Comparison of ENCODE assay signal across 10 mouse cellular contexts in the genomic region with DNA sequence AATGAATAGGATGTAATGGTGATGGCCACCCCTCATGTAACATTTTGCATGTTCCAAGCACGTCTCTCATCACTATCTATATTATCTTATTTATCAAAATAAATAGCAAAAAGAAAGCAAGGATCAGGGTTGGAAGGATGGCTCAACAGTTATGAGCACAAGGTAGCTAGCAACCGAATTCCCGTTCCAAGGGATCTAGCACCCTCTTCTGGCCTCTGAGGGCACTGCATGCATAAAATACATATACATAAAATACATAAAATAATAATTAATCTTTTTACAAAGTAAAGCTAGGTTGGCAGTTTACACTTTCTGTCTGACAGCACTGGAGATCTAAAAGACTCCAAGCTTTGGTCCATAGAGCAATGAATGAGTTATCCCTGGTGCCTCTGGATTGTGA. TPM values are rescaled to one million over a fixed set of nuclear protein-coding genes. Genes with fewer than 3 reads are reported as not detected.
A peak's percentile ranks its signal among the peaks of the same experiment; 100 is the strongest.
DNase-seq lines count a peak whose midpoint lies in the region; ATAC-seq and TF ChIP-seq lines count a peak whose summit lies in the region.
"Had no signal": no experiment of that assay in that cellular context is flagged by ENCODE, and none has a peak within 500 bp of the region (broad histone marks: within the 10 kb centered on the region; RNA-seq: fewer than 3 reads in every experiment).

No protein-coding gene starts in this region.

- no peak for TF ChIP-seq POLR2A in cerebellum, adult 2 months (IDR thresholded peaks at IDR 0.05; ENCODE audit: borderline replicate concordance, insufficient read depth, low read length)

- no peak overlapping the region for H3K4me2 ChIP-seq in limb, embryonic 11.5 days (ENCODE audit: low read depth, severe bottlenecking)
- H3K4me2 ChIP-seq: midbrain, embryonic 12.5 days had no signal

- ATAC-seq in limb, embryonic 11.5 days (ENCODE audit: insufficient number of reproducible peaks, low FRiP score, low TSS enrichment, low read depth): no peak

- H3K27me3 ChIP-seq in cerebellum, adult 2 months (ENCODE audit: control insufficient read depth, insufficient read depth, low read length): no peaks in the 10 kb centered on the region
- H3K27me3 ChIP-seq in limb, embryonic 11.5 days (ENCODE audit: control insufficient read depth, insufficient read depth, low read length): no peaks in the 10 kb centered on the region
- H3K27me3 ChIP-seq: midbrain, embryonic 12.5 days had no signal

- DNase-seq in cerebellum, adult 2 months: no peak
- DNase-seq in cerebellum, adult 11-12 months: no peak
- peak; percentile 28 to 46 for DNase-seq in left cerebral cortex, postnatal 14 days (ENCODE audit: low spot score in 2 of 2)
- no peak for DNase-seq in left cerebral cortex, adult 18-20 months (ENCODE audit: low spot score in 2 of 2)
- peak; percentile 12 for DNase-seq in brain, adult 2 months (ENCODE audit: low read depth, low spot score)
- peak; percentile 64 for DNase-seq in limb, embryonic 11.5 days (ENCODE audit: low spot score)
- DNase-seq in spleen, postnatal 10 days (ENCODE audit: low spot score in 2 of 2): peak; percentile 48 to 78
- DNase-seq in cerebellum, adult 11 months: no peak

- TF ChIP-seq CTCF in cerebellum, adult 2 months (IDR thresholded peaks at IDR 0.05; ENCODE audit: borderline replicate concordance, insufficient read depth, low read depth, low read length): peak; percentile 39; the same call in 1 of the 2 replicates

- no peaks in the 10 kb centered on the region for H3K36me3 ChIP-seq in limb, embryonic 11.5 days (ENCODE audit: control insufficient read depth, insufficient read depth, low read length)
- H3K36me3 ChIP-seq: midbrain, embryonic 12.5 days had no signal

- no peak overlapping the region for H3K4me3 ChIP-seq in cerebellum, adult 2 months (replicated peaks; ENCODE audit: insufficient read depth, low read depth, low read length)
- H3K4me3 ChIP-seq in limb, embryonic 11.5 days (ENCODE audit: low read depth, low read length): no peak overlapping the region
- H3K4me3 ChIP-seq: midbrain, embryonic 12.5 days had no signal

- no peak overlapping the region for H3K9ac ChIP-seq in limb, embryonic 11.5 days (ENCODE audit: low read length)
- H3K9ac ChIP-seq: midbrain, embryonic 12.5 days had no signal

- H3K9me3 ChIP-seq in limb, embryonic 11.5 days (ENCODE audit: control insufficient read depth, low read length): no peaks in the 10 kb centered on the region
- H3K9me3 ChIP-seq: midbrain, embryonic 12.5 days had no signal

- intact Hi-C loops in left cerebral cortex, postnatal 14 days (cut with DNase I): no loop called here

- no peaks in the 10 kb centered on the region for H3K4me1 ChIP-seq in cerebellum, adult 2 months (ENCODE audit: control insufficient read depth, insufficient read depth, low read length)
- no peaks in the 10 kb centered on the region for H3K4me1 ChIP-seq in limb, embryonic 11.5 days (ENCODE audit: control insufficient read depth, insufficient read depth, low read length)
- H3K4me1 ChIP-seq: midbrain, embryonic 12.5 days had no signal

- no peak overlapping the region for H3K27ac ChIP-seq in cerebellum, adult 2 months (ENCODE audit: insufficient read depth, low read length)
- no peak overlapping the region for H3K27ac ChIP-seq in limb, embryonic 11.5 days (replicated peaks; ENCODE audit: low read depth, low read length)
- H3K27ac ChIP-seq: midbrain, embryonic 12.5 days had no signal

- 16% methylated on average over 3 of the region's 3 CpGs for WGBS in cerebellum, adult 2 months
- 17% methylated on average over 3 of the region's 3 CpGs for WGBS in limb, embryonic 11.5 days

RNA-seq across cellular contexts. Expression of gene 4930568D16Rik, which starts 5.5 kb away (rescaled TPM):
- polyA plus RNA-seq in cerebellum, adult 2 months (2012; rRNA removed): not detected in 2 replicates
- not detected for total RNA-seq in left cerebral cortex, postnatal 14 days (2021)
- total RNA-seq in left cerebral cortex, adult 18-20 months (2021): not detected
- not detected in 2 replicates for polyA plus RNA-seq in limb, embryonic 11.5 days (2014; fragmentation: Nextera tagmentation; extraction: Ambion mirVana)
- polyA plus RNA-seq: heart, embryonic 14.5 days; midbrain, embryonic 12.5 days had no signal

RNA-seq across cellular contexts. Expression of gene 4930402F06Rik, which starts 24.0 kb away (rescaled TPM):
- polyA plus RNA-seq in cerebellum, adult 2 months (2012; rRNA removed): not detected in 2 replicates
- not detected for total RNA-seq in left cerebral cortex, postnatal 14 days (2021)
- total RNA-seq in left cerebral cortex, adult 18-20 months (2021): not detected
- polyA plus RNA-seq in limb, embryonic 11.5 days (2014; fragmentation: Nextera tagmentation; extraction: Ambion mirVana): not detected in 2 replicates
- polyA plus RNA-seq: heart, embryonic 14.5 days; midbrain, embryonic 12.5 days had no signal

RNA-seq across cellular contexts. Expression of gene Stom, which starts 36.2 kb away (rescaled TPM):
- polyA plus RNA-seq in cerebellum, adult 2 months (2012; rRNA removed): 14.9 and 17.0 TPM in 2 replicates
- total RNA-seq in left cerebral cortex, postnatal 14 days (2021): 10 to 100 TPM in 1 of 2 experiments, 1 to 10 TPM in 1; 8.0 to 10.1 TPM
- 1 to 10 TPM; 7.3 to 8.6 TPM for total RNA-seq in left cerebral cortex, adult 18-20 months (2021)
- polyA plus RNA-seq in limb, embryonic 11.5 days (2014; fragmentation: Nextera tagmentation; extraction: Ambion mirVana): 10.9 and 12.0 TPM in 2 replicates

Comparison
In these comparisons a context has a peak if more than half of its experiments do, and no peak if none do; other contexts are left out.
1. DNase-seq: peak in left cerebral cortex, postnatal 14 days (2 of 2), brain, adult 2 months (single experiment), limb, embryonic 11.5 days (single experiment) and spleen, postnatal 10 days (2 of 2); none in cerebellum, adult 2 months (0 of 2), cerebellum, adult 11-12 months (single experiment), left cerebral cortex, adult 18-20 months (0 of 2) and cerebellum, adult 11 months (single experiment).